In the genomic region with DNA sequence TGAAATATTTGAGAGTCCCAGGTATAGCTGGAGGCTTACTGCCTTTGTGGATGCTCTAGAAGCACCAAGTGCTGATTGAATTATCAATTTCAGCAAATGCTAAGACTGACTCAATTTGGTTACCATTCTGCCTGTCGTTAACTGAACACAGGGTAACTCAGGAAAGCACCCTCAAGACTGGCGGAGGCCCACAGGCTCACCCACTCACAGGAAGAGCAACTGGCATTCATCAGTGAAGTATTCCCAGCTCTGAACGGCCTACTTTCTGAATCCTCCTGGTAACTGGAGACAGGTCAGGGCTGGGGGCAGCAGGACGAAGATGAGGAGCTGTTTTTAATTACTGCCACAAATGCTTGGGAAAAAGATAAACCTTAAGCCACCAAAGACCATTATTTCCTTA, we compare ENCODE assay signal across 29 mouse cellular contexts.
"Had no signal": no experiment of that assay in that cellular context is flagged by ENCODE, and none has a peak within 500 bp of the region (broad histone marks: within the 10 kb centered on the region; RNA-seq: fewer than 3 reads in every experiment).

No protein-coding gene starts in this region.

- H3K27ac ChIP-seq: embryonic facial prominence, embryonic 12.5 days; embryonic facial prominence, embryonic 13.5 days; embryonic facial prominence, embryonic 15.5 days; forebrain, embryonic 10.5 days; forebrain, embryonic 12.5 days; forebrain, embryonic 13.5 days; forebrain, embryonic 15.5 days; gastrocnemius, adult 2 months; heart, adult 2 months; heart, embryonic 10.5 days had no signal

- H3K9me3 ChIP-seq: embryonic facial prominence, embryonic 12.5 days; embryonic facial prominence, embryonic 13.5 days; embryonic facial prominence, embryonic 15.5 days; forebrain, embryonic 12.5 days; forebrain, embryonic 13.5 days; forebrain, embryonic 15.5 days; heart, embryonic 10.5 days had no signal

- H3K27me3 ChIP-seq: embryonic facial prominence, embryonic 12.5 days; embryonic facial prominence, embryonic 13.5 days; embryonic facial prominence, embryonic 15.5 days; forebrain, embryonic 12.5 days; forebrain, embryonic 13.5 days; forebrain, embryonic 15.5 days had no signal

- DNase-seq: cerebellum, adult 18-20 months; cerebellum, adult 2 months; cerebellum, adult 8-10 months; cerebellum, adult 9-10 months; cerebellum, adult 9-11 months; cerebellum, postnatal 10 days; cerebellum, postnatal 14 days; cerebellum, postnatal 25 days; cerebellum, postnatal 36 days; embryo, embryonic 11 days; forebrain, postnatal 0 days; gastrocnemius, adult 2 months; gastrocnemius, postnatal 10 days; gastrocnemius, postnatal 14 days; gastrocnemius, postnatal 25 days; gastrocnemius, postnatal 36 days; heart, adult 18-20 months; heart, adult 2 months had no signal

- H3K4me3 ChIP-seq: embryonic facial prominence, embryonic 12.5 days; embryonic facial prominence, embryonic 13.5 days; embryonic facial prominence, embryonic 15.5 days; erythroblast, embryonic 14.5 days; forebrain, embryonic 10.5 days; forebrain, embryonic 12.5 days; forebrain, embryonic 13.5 days; forebrain, embryonic 15.5 days; gastrocnemius, adult 2 months; heart, adult 2 months; heart, embryonic 10.5 days had no signal

- H3K4me1 ChIP-seq: embryonic facial prominence, embryonic 12.5 days; embryonic facial prominence, embryonic 15.5 days; forebrain, embryonic 12.5 days; forebrain, embryonic 13.5 days; heart, embryonic 10.5 days had no signal

- ATAC-seq: forebrain, embryonic 13.5 days; forebrain, embryonic 14.5 days; forebrain, embryonic 15.5 days; forebrain, embryonic 16.5 days; forebrain, postnatal 0 days had no signal
